8 mouse cellular contexts compared by ENCODE assay signal in the genomic region with DNA sequence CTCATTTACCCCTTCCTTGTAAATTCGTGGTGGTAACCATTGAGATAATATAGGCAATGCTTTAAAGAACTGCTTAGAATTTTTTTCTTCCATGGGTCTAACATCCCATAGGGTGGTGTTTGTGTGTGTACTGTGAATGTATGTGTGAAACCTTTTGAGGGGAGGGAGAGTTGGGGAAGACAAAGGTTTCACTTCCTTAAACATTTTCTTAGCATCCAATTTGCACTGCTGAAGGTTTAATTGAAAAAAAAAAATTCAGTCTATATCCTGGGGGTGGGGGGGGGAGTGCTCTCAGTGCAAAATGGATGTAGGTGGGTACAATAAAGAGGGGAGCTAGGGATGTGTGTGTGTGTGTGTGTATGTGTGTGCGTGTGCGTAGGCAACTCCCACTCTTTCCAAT. TPM values are rescaled to one million over a fixed set of nuclear protein-coding genes. Genes with fewer than 3 reads are reported as not detected.
DNase-seq lines count a peak whose midpoint lies in the region; ATAC-seq and TF ChIP-seq lines count a peak whose summit lies in the region.
"Had no signal": no experiment of that assay in that cellular context is flagged by ENCODE, and none has a peak within 500 bp of the region (broad histone marks: within the 10 kb centered on the region; RNA-seq: fewer than 3 reads in every experiment).

No protein-coding gene starts in this region.

- peaks cover 53% of the 10 kb centered on the region for H3K4me1 ChIP-seq in lung, embryonic 15.5 days
- H3K4me1 ChIP-seq in forebrain, embryonic 13.5 days = peaks cover 66% of the 10 kb centered on the region
- peaks cover 60% of the 10 kb centered on the region for H3K4me1 ChIP-seq in limb, embryonic 13.5 days
- peaks cover 32% of the 10 kb centered on the region for H3K4me1 ChIP-seq in small intestine, adult 2 months (ENCODE audit: control insufficient read depth, insufficient read depth, insufficient read length, low read length)

- H3K9ac ChIP-seq in lung, embryonic 15.5 days = no peak overlapping the region
- H3K9ac ChIP-seq in forebrain, embryonic 13.5 days = peak overlapping the region; percentile 99
- H3K9ac ChIP-seq in limb, embryonic 13.5 days = 0 out of 2 replicates have a peak overlapping the region, but pooled peaks have one; percentile 99

- TF ChIP-seq POLR2A in small intestine, adult 2 months (IDR thresholded peaks at IDR 0.05; ENCODE audit: low read depth, low read length) = no peak

- no peaks in the 10 kb centered on the region for H3K36me3 ChIP-seq in lung, embryonic 15.5 days
- H3K36me3 ChIP-seq in forebrain, embryonic 13.5 days (ENCODE audit: poor library complexity, severe bottlenecking) = no peaks in the 10 kb centered on the region
- H3K36me3 ChIP-seq in limb, embryonic 13.5 days = peaks cover 2% of the 10 kb centered on the region; the same call in 1 of the 2 replicates
- no peaks in the 10 kb centered on the region for H3K36me3 ChIP-seq in small intestine, adult 2 months (ENCODE audit: control insufficient read depth, insufficient read depth, low read length)

- peak overlapping the region; percentile 95 for H3K27ac ChIP-seq in lung, embryonic 15.5 days
- H3K27ac ChIP-seq in forebrain, embryonic 13.5 days = peak overlapping the region; percentile 99
- peak overlapping the region; percentile 98 for H3K27ac ChIP-seq in limb, embryonic 13.5 days
- peak overlapping the region; percentile 32; the same call in 1 of the 2 replicates for H3K27ac ChIP-seq in small intestine, adult 2 months (ENCODE audit: insufficient read depth, low read depth, low read length)

- peak overlapping the region; percentile 96 for H3K4me3 ChIP-seq in lung, embryonic 15.5 days
- H3K4me3 ChIP-seq in forebrain, embryonic 13.5 days = peak overlapping the region; percentile 99
- H3K4me3 ChIP-seq in limb, embryonic 13.5 days = peak overlapping the region; percentile 98
- H3K4me3 ChIP-seq in small intestine, adult 2 months (ENCODE audit: low read depth, low read length) = peak overlapping the region; percentile 96

- no peak for TF ChIP-seq CTCF in small intestine, adult 2 months (IDR thresholded peaks at IDR 0.05; ENCODE audit: extremely low read depth, insufficient read length, insufficient replicate concordance, low read depth, low read length)

- 7% methylated on average over 3 of the region's 3 CpGs for WGBS in lung, embryonic 15.5 days
- 6% methylated on average over 3 of the region's 3 CpGs for WGBS in forebrain, embryonic 13.5 days
- 10% methylated on average over 3 of the region's 3 CpGs for WGBS in limb, embryonic 13.5 days
- WGBS in small intestine, adult 2 months = 19% methylated on average over 3 of the region's 3 CpGs

- H3K27me3 ChIP-seq in lung, embryonic 15.5 days = no peaks in the 10 kb centered on the region
- no peaks in the 10 kb centered on the region for H3K27me3 ChIP-seq in forebrain, embryonic 13.5 days
- H3K27me3 ChIP-seq in limb, embryonic 13.5 days = no peaks in the 10 kb centered on the region
- H3K27me3 ChIP-seq in small intestine, adult 2 months (ENCODE audit: control insufficient read depth, insufficient read depth, low read length) = no peaks in the 10 kb centered on the region

- no peak for DNase-seq in lung, postnatal 10 days
- DNase-seq in gastrocnemius, adult 8-10 months (ENCODE audit: low spot score in 2 of 2) = no peak
- DNase-seq in testis, postnatal 14 days (ENCODE audit: low spot score) = no peak

- no peaks in the 10 kb centered on the region for H3K9me3 ChIP-seq in lung, embryonic 15.5 days
- no peaks in the 10 kb centered on the region for H3K9me3 ChIP-seq in forebrain, embryonic 13.5 days (replicated peaks)
- H3K9me3 ChIP-seq in limb, embryonic 13.5 days = no peaks in the 10 kb centered on the region

- no peak for ATAC-seq in lung, embryonic 15.5 days (ENCODE audit: borderline replicate concordance, extremely low read depth, low FRiP score, low TSS enrichment)
- ATAC-seq in forebrain, embryonic 13.5 days = no peak
- no peak for ATAC-seq in limb, embryonic 13.5 days (ENCODE audit: low FRiP score, low read depth)

- peak overlapping the region; percentile 81 for H3K4me2 ChIP-seq in lung, embryonic 15.5 days
- peak overlapping the region; percentile 99 for H3K4me2 ChIP-seq in forebrain, embryonic 13.5 days
- H3K4me2 ChIP-seq in limb, embryonic 13.5 days (replicated peaks) = peak overlapping the region; percentile 97

RNA-seq across cellular contexts. Expression of a gene that starts 0.5 kb away (rescaled TPM):
- polyA plus RNA-seq in lung, embryonic 15.5 days (2015; fragmentation: Nextera tagmentation; extraction: Ambion mirVana) = 17.1 and 17.3 TPM in 2 replicates
- polyA plus RNA-seq in forebrain, embryonic 13.5 days (2015; fragmentation: Nextera tagmentation; extraction: Ambion mirVana) = 8.6 and 9.1 TPM in 2 replicates
- 14.5 and 15.0 TPM in 2 replicates for polyA plus RNA-seq in limb, embryonic 13.5 days (2015; fragmentation: Nextera tagmentation; extraction: Ambion mirVana)
- 21.8 and 28.1 TPM in 2 replicates for polyA plus RNA-seq in small intestine, adult 2 months (2012; rRNA removed)
- 10 to 100 TPM; 36.4 to 43.8 (median 41.7) TPM for total RNA-seq in gastrocnemius, adult 8-10 months (2022)

RNA-seq across cellular contexts. Expression of a gene that starts 27.3 kb away (rescaled TPM):
- polyA plus RNA-seq in lung, embryonic 15.5 days (2015; fragmentation: Nextera tagmentation; extraction: Ambion mirVana) = 1.3 and 1.5 TPM in 2 replicates
- not detected in 2 replicates for polyA plus RNA-seq in forebrain, embryonic 13.5 days (2015; fragmentation: Nextera tagmentation; extraction: Ambion mirVana)
- polyA plus RNA-seq in limb, embryonic 13.5 days (2015; fragmentation: Nextera tagmentation; extraction: Ambion mirVana) = 0.31 and 0.36 TPM in 2 replicates
- polyA plus RNA-seq in small intestine, adult 2 months (2012; rRNA removed) = 1.4 TPM in 2 replicates
- under 1 TPM in 2 of 4 experiments, not detected in 2; 0.29 to 0.54 TPM for total RNA-seq in gastrocnemius, adult 8-10 months (2022)
- total RNA-seq: adrenal gland, postnatal 4 days had no signal

RNA-seq across cellular contexts. Expression of a gene that starts 41.2 kb away (rescaled TPM):
- polyA plus RNA-seq in lung, embryonic 15.5 days (2015; fragmentation: Nextera tagmentation; extraction: Ambion mirVana) = not detected in 2 replicates
- not detected in 2 replicates for polyA plus RNA-seq in forebrain, embryonic 13.5 days (2015; fragmentation: Nextera tagmentation; extraction: Ambion mirVana)
- not detected in 2 replicates for polyA plus RNA-seq in limb, embryonic 13.5 days (2015; fragmentation: Nextera tagmentation; extraction: Ambion mirVana)
- not detected in 2 replicates for polyA plus RNA-seq in small intestine, adult 2 months (2012; rRNA removed)
- not detected for total RNA-seq in gastrocnemius, adult 8-10 months (2022)
- total RNA-seq: adrenal gland, postnatal 4 days had no signal

Comparison
In these comparisons a context has a peak if more than half of its experiments do, and no peak if none do; other contexts are left out.
1. H3K27ac ChIP-seq: peak in every context shown above with its lines; median percentile 99 in forebrain, embryonic 13.5 days; 98 in limb, embryonic 13.5 days; 95 in lung, embryonic 15.5 days; 32 in small intestine, adult 2 months.